Mouse (Mus musculus): ENCODE results near the gene Trpc4ap. TPM values are rescaled to one million over a fixed set of nuclear protein-coding genes. Genes with fewer than 3 reads are reported as not detected.

The Trpc4ap gene
- polyA plus RNA-seq, 1 experiment, result 81.2 TPM

GRCm38 (mm10) chr2:155668461-155668860, 23.7 kb downstream of the Trpc4ap start:
- Histone ChIP-seq H3K4me1 (ENCODE audit: control insufficient read depth, insufficient read depth, low read length) (no peaks in the 10 kb centered on the region), H3K9ac (ENCODE audit: low read depth, poor library complexity, severe bottlenecking) (no peak overlapping the region), H3K27ac (ENCODE audit: insufficient read depth, low read length) (no peak overlapping the region), H3K36me3 (ENCODE audit: control insufficient read depth, insufficient read depth, low read length, poor library complexity, severe bottlenecking) (no peaks in the 10 kb centered on the region), H3K4me3 (ENCODE audit: low read depth, low read length) (no peak overlapping the region), H3K9me3 (replicated peaks; ENCODE audit: control insufficient read depth, insufficient read depth, low read length, poor library complexity, severe bottlenecking) (no peaks in the 10 kb centered on the region), H3K27me3 (ENCODE audit: control insufficient read depth, insufficient read depth, low read length, poor library complexity, severe bottlenecking) (no peaks in the 10 kb centered on the region)
- TF ChIP-seq CTCF (IDR thresholded peaks at IDR 0.05; ENCODE audit: low read depth, low read length), result peak; percentile 36
- no peak for TF ChIP-seq POLR2A (IDR thresholded peaks at IDR 0.05; ENCODE audit: insufficient read depth, low read length)
- TF ChIP-seq EP300 (IDR thresholded peaks at IDR 0.05; ENCODE audit: insufficient read depth, low read depth, low read length), result no peak

DNA sequence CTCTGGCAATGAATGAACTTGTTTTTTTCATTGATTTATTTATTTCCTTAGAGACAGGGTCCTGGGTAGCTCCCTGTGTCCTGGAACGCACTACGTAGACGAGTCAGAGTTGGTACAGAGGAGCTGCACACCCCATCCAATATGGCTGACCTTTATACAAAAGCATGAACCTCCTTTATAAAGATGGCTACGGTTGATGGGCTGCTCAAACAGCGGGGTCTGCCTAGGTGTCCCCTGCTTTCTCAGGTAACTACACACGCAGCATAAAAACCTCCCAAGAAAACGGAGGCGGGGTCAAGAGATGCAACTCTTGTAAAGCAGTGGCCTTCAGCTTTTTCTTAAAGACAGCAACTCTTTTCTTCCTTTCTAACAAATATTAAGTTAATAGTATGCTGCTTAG, 24.3 kb downstream of the Trpc4ap start:
- Histone ChIP-seq H3K4me1 (ENCODE audit: control insufficient read depth, insufficient read depth, low read length) (no peaks in the 10 kb centered on the region), H3K9ac (ENCODE audit: low read depth, poor library complexity, severe bottlenecking) (no peak overlapping the region), H3K9me3 (replicated peaks; ENCODE audit: control insufficient read depth, insufficient read depth, low read length, poor library complexity, severe bottlenecking) (no peaks in the 10 kb centered on the region), H3K27ac (ENCODE audit: insufficient read depth, low read length) (no peak overlapping the region), H3K4me3 (ENCODE audit: low read depth, low read length) (no peak overlapping the region), H3K36me3 (ENCODE audit: control insufficient read depth, insufficient read depth, low read length, poor library complexity, severe bottlenecking) (no peaks in the 10 kb centered on the region), H3K27me3 (ENCODE audit: control insufficient read depth, insufficient read depth, low read length, poor library complexity, severe bottlenecking) (no peaks in the 10 kb centered on the region)
- TF ChIP-seq POLR2A (IDR thresholded peaks at IDR 0.05; ENCODE audit: insufficient read depth, low read length), result no peak
- TF ChIP-seq CTCF (IDR thresholded peaks at IDR 0.05; ENCODE audit: low read depth, low read length), result no peak
- no peak for TF ChIP-seq EP300 (IDR thresholded peaks at IDR 0.05; ENCODE audit: insufficient read depth, low read depth, low read length)

DNA sequence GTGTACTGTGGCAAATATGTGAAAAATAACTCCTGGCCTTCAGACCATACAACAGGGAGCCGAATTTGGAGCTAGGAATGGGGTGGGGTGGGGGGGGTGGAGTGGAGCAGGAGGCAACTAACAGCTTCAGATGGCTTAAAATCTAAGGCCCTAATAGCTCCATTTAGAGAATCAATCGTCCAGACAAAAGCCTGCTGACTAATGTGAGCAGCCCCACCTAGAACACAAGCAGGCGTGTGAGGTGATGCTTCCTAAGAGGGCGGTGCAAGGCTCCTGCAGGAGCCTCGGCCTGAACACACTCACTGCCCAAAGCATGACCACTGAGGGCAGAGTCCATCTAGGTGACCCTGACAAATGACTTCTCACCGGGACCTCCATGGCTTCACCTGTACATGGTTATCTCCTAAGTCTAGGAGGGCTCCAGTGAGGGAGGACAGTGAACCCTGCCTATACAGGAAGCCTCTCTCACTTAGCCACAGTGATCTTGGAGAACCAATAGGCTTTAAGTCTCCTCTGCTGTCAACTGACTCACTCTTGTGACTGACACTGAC, 28.2 kb downstream of the Trpc4ap start:
- Histone ChIP-seq H3K4me1 (ENCODE audit: control insufficient read depth, insufficient read depth, low read length) (no peaks in the 10 kb centered on the region), H3K4me3 (ENCODE audit: low read depth, low read length) (no peak overlapping the region), H3K9me3 (replicated peaks; ENCODE audit: control insufficient read depth, insufficient read depth, low read length, poor library complexity, severe bottlenecking) (no peaks in the 10 kb centered on the region), H3K9ac (ENCODE audit: low read depth, poor library complexity, severe bottlenecking) (no peak overlapping the region), H3K27me3 (ENCODE audit: control insufficient read depth, insufficient read depth, low read length, poor library complexity, severe bottlenecking) (no peaks in the 10 kb centered on the region), H3K27ac (ENCODE audit: insufficient read depth, low read length) (no peak overlapping the region), H3K36me3 (ENCODE audit: control insufficient read depth, insufficient read depth, low read length, poor library complexity, severe bottlenecking) (no peaks in the 10 kb centered on the region)
- TF ChIP-seq EP300 (IDR thresholded peaks at IDR 0.05; ENCODE audit: insufficient read depth, low read depth, low read length), result no peak
- no peak for TF ChIP-seq POLR2A (IDR thresholded peaks at IDR 0.05; ENCODE audit: insufficient read depth, low read length)

GRCm38 (mm10) chr2:155663097-155663496, 29.1 kb downstream of the Trpc4ap start:
- Histone ChIP-seq H3K27ac (ENCODE audit: insufficient read depth, low read length) (no peak overlapping the region), H3K4me1 (ENCODE audit: control insufficient read depth, insufficient read depth, low read length) (no peaks in the 10 kb centered on the region), H3K9me3 (replicated peaks; ENCODE audit: control insufficient read depth, insufficient read depth, low read length, poor library complexity, severe bottlenecking) (no peaks in the 10 kb centered on the region), H3K27me3 (ENCODE audit: control insufficient read depth, insufficient read depth, low read length, poor library complexity, severe bottlenecking) (no peaks in the 10 kb centered on the region), H3K4me3 (ENCODE audit: low read depth, low read length) (no peak overlapping the region), H3K9ac (ENCODE audit: low read depth, poor library complexity, severe bottlenecking) (no peak overlapping the region), H3K36me3 (ENCODE audit: control insufficient read depth, insufficient read depth, low read length, poor library complexity, severe bottlenecking) (no peaks in the 10 kb centered on the region)
- TF ChIP-seq EP300 (IDR thresholded peaks at IDR 0.05; ENCODE audit: insufficient read depth, low read depth, low read length) (no peak), CTCF (IDR thresholded peaks at IDR 0.05; ENCODE audit: low read depth, low read length) (peak; percentile 57), POLR2A (IDR thresholded peaks at IDR 0.05; ENCODE audit: insufficient read depth, low read length) (no peak)

DNA sequence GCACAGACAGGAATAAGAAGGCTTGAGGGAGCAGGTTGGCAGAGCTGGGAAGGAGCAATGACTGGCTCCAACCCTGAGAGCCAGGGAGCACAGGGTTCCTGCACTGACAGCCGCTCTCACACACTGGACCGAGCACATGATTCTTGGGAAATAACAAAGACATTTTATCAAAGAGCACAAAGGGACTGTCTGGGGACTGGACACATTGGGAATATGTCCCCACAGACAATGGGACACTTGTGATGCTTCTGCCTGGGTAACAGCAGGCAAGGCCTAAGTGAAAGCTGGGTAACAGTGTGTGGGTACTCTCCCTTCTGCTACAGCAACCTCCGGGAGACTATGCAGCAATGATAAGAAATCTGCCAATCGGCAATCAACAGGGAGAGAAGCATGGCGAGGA, 29.8 kb downstream of the Trpc4ap start:
- no peaks in the 10 kb centered on the region for H3K27me3 ChIP-seq (ENCODE audit: control insufficient read depth, insufficient read depth, low read length, poor library complexity, severe bottlenecking)
- H3K9ac ChIP-seq (ENCODE audit: low read depth, poor library complexity, severe bottlenecking), result no peak overlapping the region
- no peaks in the 10 kb centered on the region for H3K36me3 ChIP-seq (ENCODE audit: control insufficient read depth, insufficient read depth, low read length, poor library complexity, severe bottlenecking)
- TF ChIP-seq EP300 (IDR thresholded peaks at IDR 0.05; ENCODE audit: insufficient read depth, low read depth, low read length) (no peak), POLR2A (IDR thresholded peaks at IDR 0.05; ENCODE audit: insufficient read depth, low read length) (no peak), CTCF (IDR thresholded peaks at IDR 0.05; ENCODE audit: low read depth, low read length) (no peak)
- no peak overlapping the region for H3K4me3 ChIP-seq (ENCODE audit: low read depth, low read length)
- H3K4me1 ChIP-seq (ENCODE audit: control insufficient read depth, insufficient read depth, low read length), result no peaks in the 10 kb centered on the region
- H3K27ac ChIP-seq (ENCODE audit: insufficient read depth, low read length), result no peak overlapping the region
- H3K9me3 ChIP-seq (replicated peaks; ENCODE audit: control insufficient read depth, insufficient read depth, low read length, poor library complexity, severe bottlenecking), result no peaks in the 10 kb centered on the region

DNA sequence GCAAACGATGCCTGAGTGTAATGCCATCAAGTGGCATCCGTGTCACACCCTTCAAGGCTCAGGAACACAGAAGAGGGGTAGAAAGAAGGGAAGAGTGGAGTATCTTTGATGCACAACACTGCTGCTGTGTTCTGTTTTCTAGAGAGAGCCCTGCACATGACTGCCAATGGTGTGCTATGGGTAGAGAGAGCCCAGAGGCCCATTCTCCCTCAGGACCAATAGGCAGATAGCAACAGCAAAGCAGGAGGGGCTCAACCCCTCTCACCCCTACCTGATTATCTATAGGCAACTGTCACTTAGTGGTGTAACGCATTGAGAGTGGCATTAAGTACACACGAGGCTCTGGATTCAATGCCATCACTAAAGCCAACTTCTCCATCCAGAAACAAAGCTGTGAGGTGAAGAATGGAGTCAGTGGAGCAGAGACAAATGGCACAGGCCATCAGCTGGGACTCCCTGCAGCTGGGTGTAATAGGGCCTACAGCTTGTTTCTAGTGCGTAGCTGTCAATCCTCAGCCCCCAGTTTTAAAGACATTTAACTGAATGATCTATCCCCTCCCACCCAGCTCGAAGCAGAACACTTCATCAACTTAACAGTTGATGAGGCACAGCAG, 36.3 kb downstream of the Trpc4ap start:
- no peaks in the 10 kb centered on the region for H3K9me3 ChIP-seq (replicated peaks; ENCODE audit: control insufficient read depth, insufficient read depth, low read length, poor library complexity, severe bottlenecking)
- no peaks in the 10 kb centered on the region for H3K36me3 ChIP-seq (ENCODE audit: control insufficient read depth, insufficient read depth, low read length, poor library complexity, severe bottlenecking)
- H3K4me3 ChIP-seq (ENCODE audit: low read depth, low read length), result no peak overlapping the region
- H3K4me1 ChIP-seq (ENCODE audit: control insufficient read depth, insufficient read depth, low read length), result no peaks in the 10 kb centered on the region
- no peak overlapping the region for H3K27ac ChIP-seq (ENCODE audit: insufficient read depth, low read length)
- no peak overlapping the region for H3K9ac ChIP-seq (ENCODE audit: low read depth, poor library complexity, severe bottlenecking)
- TF ChIP-seq CTCF (IDR thresholded peaks at IDR 0.05; ENCODE audit: low read depth, low read length), result no peak
- TF ChIP-seq EP300 (IDR thresholded peaks at IDR 0.05; ENCODE audit: insufficient read depth, low read depth, low read length), result no peak
- TF ChIP-seq POLR2A (IDR thresholded peaks at IDR 0.05; ENCODE audit: insufficient read depth, low read length), result no peak
- no peaks in the 10 kb centered on the region for H3K27me3 ChIP-seq (ENCODE audit: control insufficient read depth, insufficient read depth, low read length, poor library complexity, severe bottlenecking)

All from ES-Bruce4 (cell line).